ENCODE assay signal across 20 mouse cellular contexts in the genomic region with DNA sequence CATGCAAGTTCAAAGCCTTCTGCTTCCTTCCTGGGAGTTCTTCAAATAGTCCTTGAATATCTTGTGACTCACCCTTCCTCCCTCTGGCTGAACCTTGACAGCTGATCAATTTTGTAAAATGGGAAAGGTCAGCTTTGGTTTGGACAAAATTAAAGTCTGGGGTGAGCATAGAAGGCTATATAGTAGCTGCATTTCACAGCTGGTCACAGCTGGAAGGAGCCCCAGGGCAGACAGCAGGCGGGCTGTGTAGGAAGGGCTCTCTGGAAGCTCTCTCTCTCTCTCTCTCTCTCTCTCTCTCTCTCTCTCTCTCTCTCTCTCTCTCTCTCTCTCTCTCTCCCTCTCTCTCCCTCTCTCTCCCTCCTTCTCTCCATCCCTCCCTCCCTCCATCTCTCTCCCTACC.
DNase-seq lines count a peak whose midpoint lies in the region; ATAC-seq and TF ChIP-seq lines count a peak whose summit lies in the region.
"Had no signal": no experiment of that assay in that cellular context is flagged by ENCODE, and none has a peak within 500 bp of the region (broad histone marks: within the 10 kb centered on the region; RNA-seq: fewer than 3 reads in every experiment).

No protein-coding gene starts in this region.

- H3K4me3 ChIP-seq in kidney, embryonic 14.5 days (ENCODE audit: low read length) = no peak overlapping the region
- H3K4me3 ChIP-seq in lung, embryonic 14.5 days (ENCODE audit: low read depth, low read length) = no peak overlapping the region
- H3K4me3 ChIP-seq in stomach, embryonic 14.5 days (ENCODE audit: low read depth, low read length) = no peak overlapping the region
- no peak overlapping the region for H3K4me3 ChIP-seq in stomach, postnatal 0 days (ENCODE audit: low read depth, low read length)
- no peak overlapping the region for H3K4me3 ChIP-seq in stomach, embryonic 16.5 days (replicated peaks; ENCODE audit: low read length)
- H3K4me3 ChIP-seq in midbrain, embryonic 15.5 days = no peak overlapping the region
- H3K4me3 ChIP-seq: embryonic facial prominence, embryonic 10.5 days; forebrain, embryonic 13.5 days; heart, adult 2 months; heart, embryonic 15.5 days had no signal

- ATAC-seq in kidney, embryonic 14.5 days (ENCODE audit: low FRiP score, low TSS enrichment) = 0 out of 2 replicates have a peak, but pooled peaks have one; percentile 51
- peak; percentile 52; the same call in 1 of the 2 replicates for ATAC-seq in lung, embryonic 14.5 days (ENCODE audit: insufficient read depth)
- peak; percentile 68; the same call in 1 of the 2 replicates for ATAC-seq in stomach, embryonic 14.5 days (ENCODE audit: insufficient number of reproducible peaks, insufficient read depth, low FRiP score, low read depth)
- ATAC-seq in stomach, postnatal 0 days (ENCODE audit: low FRiP score, low TSS enrichment) = no peak
- peak; percentile 81; the same call in 1 of the 2 replicates for ATAC-seq in stomach, embryonic 16.5 days (ENCODE audit: insufficient read depth, low FRiP score)
- no peak for ATAC-seq in midbrain, embryonic 15.5 days (replicated peaks)
- ATAC-seq: forebrain, embryonic 13.5 days; forebrain, postnatal 0 days had no signal

- no peak overlapping the region for H3K27ac ChIP-seq in kidney, embryonic 14.5 days (ENCODE audit: low read depth, low read length)
- no peak overlapping the region for H3K27ac ChIP-seq in lung, embryonic 14.5 days (ENCODE audit: low read depth)
- H3K27ac ChIP-seq in stomach, embryonic 14.5 days (ENCODE audit: low read length) = no peak overlapping the region
- H3K27ac ChIP-seq in stomach, postnatal 0 days (replicated peaks) = no peak overlapping the region
- no peak overlapping the region for H3K27ac ChIP-seq in stomach, embryonic 16.5 days (ENCODE audit: low read length)
- H3K27ac ChIP-seq in midbrain, embryonic 15.5 days = no peak overlapping the region
- H3K27ac ChIP-seq: embryonic facial prominence, embryonic 10.5 days; forebrain, embryonic 13.5 days; heart, adult 2 months; heart, embryonic 15.5 days had no signal

- H3K36me3 ChIP-seq in kidney, embryonic 14.5 days (ENCODE audit: control insufficient read depth, insufficient read depth, low read length) = no peaks in the 10 kb centered on the region
- H3K36me3 ChIP-seq in lung, embryonic 14.5 days (ENCODE audit: insufficient read depth) = no peaks in the 10 kb centered on the region
- H3K36me3 ChIP-seq in stomach, embryonic 14.5 days (ENCODE audit: control insufficient read depth, insufficient read depth, low read length) = no peaks in the 10 kb centered on the region
- H3K36me3 ChIP-seq in stomach, postnatal 0 days (ENCODE audit: control insufficient read depth, insufficient read depth, low read length) = no peaks in the 10 kb centered on the region
- no peaks in the 10 kb centered on the region for H3K36me3 ChIP-seq in stomach, embryonic 16.5 days (ENCODE audit: control insufficient read depth, insufficient read depth, low read length)
- no peaks in the 10 kb centered on the region for H3K36me3 ChIP-seq in midbrain, embryonic 15.5 days (replicated peaks)
- H3K36me3 ChIP-seq: embryonic facial prominence, embryonic 10.5 days; G1E; heart, embryonic 15.5 days had no signal

- H3K4me1 ChIP-seq in kidney, embryonic 14.5 days (ENCODE audit: control insufficient read depth, insufficient read depth, low read length) = 0 out of 2 replicates have a peak, but pooled peaks cover 7% of the 10 kb centered on the region
- H3K4me1 ChIP-seq in lung, embryonic 14.5 days (ENCODE audit: insufficient read depth) = no peaks in the 10 kb centered on the region
- H3K4me1 ChIP-seq in stomach, embryonic 14.5 days (ENCODE audit: control insufficient read depth, insufficient read depth, low read length) = peaks cover 11% of the 10 kb centered on the region; the same call in 1 of the 2 replicates
- peaks cover 4% of the 10 kb centered on the region; the same call in 1 of the 2 replicates for H3K4me1 ChIP-seq in stomach, postnatal 0 days (replicated peaks; ENCODE audit: control insufficient read depth, insufficient read depth)
- 0 out of 2 replicates have a peak, but pooled peaks cover 12% of the 10 kb centered on the region for H3K4me1 ChIP-seq in stomach, embryonic 16.5 days (ENCODE audit: control insufficient read depth, insufficient read depth, low read length)
- peaks cover 15% of the 10 kb centered on the region for H3K4me1 ChIP-seq in midbrain, embryonic 15.5 days

- H3K9me3 ChIP-seq in kidney, embryonic 14.5 days (ENCODE audit: control insufficient read depth, low read length) = no peaks in the 10 kb centered on the region
- H3K9me3 ChIP-seq in lung, embryonic 14.5 days (ENCODE audit: low read depth, low read length) = no peaks in the 10 kb centered on the region
- H3K9me3 ChIP-seq in stomach, embryonic 14.5 days (ENCODE audit: control insufficient read depth, low read depth, low read length) = no peaks in the 10 kb centered on the region
- H3K9me3 ChIP-seq in stomach, postnatal 0 days (ENCODE audit: control insufficient read depth, low read length) = no peaks in the 10 kb centered on the region
- H3K9me3 ChIP-seq in stomach, embryonic 16.5 days (replicated peaks; ENCODE audit: control insufficient read depth, low read length) = no peaks in the 10 kb centered on the region
- no peaks in the 10 kb centered on the region for H3K9me3 ChIP-seq in midbrain, embryonic 15.5 days
- H3K9me3 ChIP-seq: embryonic facial prominence, embryonic 10.5 days; forebrain, embryonic 13.5 days; heart, embryonic 15.5 days had no signal

- H3K27me3 ChIP-seq in kidney, embryonic 14.5 days (ENCODE audit: control insufficient read depth, insufficient read depth, low read length) = no peaks in the 10 kb centered on the region
- H3K27me3 ChIP-seq in lung, embryonic 14.5 days (ENCODE audit: insufficient read depth, low read length) = no peaks in the 10 kb centered on the region
- no peaks in the 10 kb centered on the region for H3K27me3 ChIP-seq in stomach, embryonic 14.5 days (ENCODE audit: control insufficient read depth, insufficient read depth, low read length)
- no peaks in the 10 kb centered on the region for H3K27me3 ChIP-seq in stomach, postnatal 0 days (ENCODE audit: control insufficient read depth, insufficient read depth, low read length)
- no peaks in the 10 kb centered on the region for H3K27me3 ChIP-seq in stomach, embryonic 16.5 days (ENCODE audit: control insufficient read depth, insufficient read depth, low read length)
- H3K27me3 ChIP-seq in midbrain, embryonic 15.5 days (replicated peaks) = no peaks in the 10 kb centered on the region
- H3K27me3 ChIP-seq: forebrain, embryonic 13.5 days; heart, embryonic 15.5 days had no signal

- H3K9ac ChIP-seq in kidney, embryonic 14.5 days (ENCODE audit: low read depth, low read length) = no peak overlapping the region
- no peak overlapping the region for H3K9ac ChIP-seq in lung, embryonic 14.5 days
- H3K9ac ChIP-seq in stomach, embryonic 14.5 days (replicated peaks; ENCODE audit: low read depth, low read length) = no peak overlapping the region
- no peak overlapping the region for H3K9ac ChIP-seq in stomach, postnatal 0 days (ENCODE audit: low read length)
- no peak overlapping the region for H3K9ac ChIP-seq in stomach, embryonic 16.5 days (ENCODE audit: low read length)
- H3K9ac ChIP-seq in midbrain, embryonic 15.5 days = no peak overlapping the region
- H3K9ac ChIP-seq: forebrain, embryonic 13.5 days; forebrain, postnatal 0 days; heart, embryonic 15.5 days had no signal

- WGBS in kidney, embryonic 14.5 days = 29% methylated on average over 1 of the region's 1 CpGs
- 22% methylated on average over 1 of the region's 1 CpGs for WGBS in lung, embryonic 14.5 days
- 31% methylated on average over 1 of the region's 1 CpGs for WGBS in stomach, embryonic 14.5 days
- 54% methylated on average over 1 of the region's 1 CpGs for WGBS in stomach, postnatal 0 days
- WGBS in stomach, embryonic 16.5 days = 56% methylated on average over 1 of the region's 1 CpGs
- WGBS in midbrain, embryonic 15.5 days = 33% methylated on average over 1 of the region's 1 CpGs

- DNase-seq in kidney, adult 8-10 months = no peak
- DNase-seq in lung, embryonic 14.5 days = peak; percentile 61
- no peak for DNase-seq in lung, postnatal 25 days (ENCODE audit: low spot score)
- no peak for DNase-seq in stomach, postnatal 0 days (ENCODE audit: low spot score)
- DNase-seq: adrenal gland, postnatal 25 days; cerebellum, adult 2 months; cerebellum, postnatal 10 days; forebrain, postnatal 0 days; gastrocnemius, postnatal 14 days; heart, adult 2 months; heart, postnatal 14 days had no signal

- no peak overlapping the region for H3K4me2 ChIP-seq in kidney, embryonic 14.5 days (replicated peaks; ENCODE audit: low read depth, low read length)
- no peak overlapping the region for H3K4me2 ChIP-seq in lung, embryonic 14.5 days
- no peak overlapping the region for H3K4me2 ChIP-seq in stomach, embryonic 14.5 days (replicated peaks; ENCODE audit: low read depth, low read length)
- H3K4me2 ChIP-seq in stomach, postnatal 0 days (replicated peaks; ENCODE audit: low read depth) = no peak overlapping the region
- H3K4me2 ChIP-seq in stomach, embryonic 16.5 days (ENCODE audit: low read depth, low read length) = no peak overlapping the region
- no peak overlapping the region for H3K4me2 ChIP-seq in midbrain, embryonic 15.5 days
- H3K4me2 ChIP-seq: forebrain, embryonic 13.5 days; heart, embryonic 11.5 days; heart, embryonic 15.5 days had no signal

- TF ChIP-seq CTCF in lung, embryonic 14.5 days (IDR thresholded peaks at IDR 0.05; ENCODE audit: low read depth) = no peak
- TF ChIP-seq CTCF in stomach, postnatal 0 days (IDR thresholded peaks at IDR 0.05; ENCODE audit: low read depth) = no peak

- TF ChIP-seq EP300 in stomach, postnatal 0 days (optimal IDR thresholded peaks at IDR 0.05) = no peak

Comparison
In these comparisons a context has a peak if more than half of its experiments do, and no peak if none do; other contexts are left out.
1. ATAC-seq: peak in kidney, embryonic 14.5 days (single experiment), lung, embryonic 14.5 days (single experiment), stomach, embryonic 14.5 days (single experiment) and stomach, embryonic 16.5 days (single experiment); none in stomach, postnatal 0 days (single experiment) and midbrain, embryonic 15.5 days (single experiment).